Comparison of ENCODE assay signal across 12 mouse cellular contexts in genomic region chr5:135435039-135435438, GRCm38 (mm10).
"Had no signal": no experiment of that assay in that cellular context is flagged by ENCODE, and none has a peak within 500 bp of the region (broad histone marks: within the 10 kb centered on the region; RNA-seq: fewer than 3 reads in every experiment).

No protein-coding gene starts in this region.

- H3K9me3 ChIP-seq: kidney, embryonic 15.5 days; limb, embryonic 10.5 days; liver, embryonic 15.5 days had no signal

- H3K4me1 ChIP-seq: kidney, embryonic 15.5 days; limb, embryonic 10.5 days; liver, embryonic 15.5 days; midbrain, embryonic 13.5 days had no signal

- H3K27ac ChIP-seq: kidney, embryonic 15.5 days; left cerebral cortex, adult 2 months; limb, embryonic 10.5 days; liver, embryonic 15.5 days; midbrain, embryonic 13.5 days had no signal

- ATAC-seq: midbrain, embryonic 13.5 days had no signal

- DNase-seq: kidney, adult 2 months; kidney, postnatal 14 days; lung, embryonic 14.5 days; lung, postnatal 10 days; lung, postnatal 4 days; thymus, adult 18-20 months; thymus, postnatal 14 days had no signal

- H3K4me3 ChIP-seq: kidney, embryonic 15.5 days; left cerebral cortex, adult 2 months; limb, embryonic 10.5 days; liver, embryonic 15.5 days; midbrain, embryonic 13.5 days had no signal

- H3K27me3 ChIP-seq: kidney, embryonic 15.5 days; liver, embryonic 15.5 days; midbrain, embryonic 13.5 days had no signal
